Mouse (Mus musculus) layer of hippocampus, postnatal 25 days (tissue): ENCODE results near the gene Fmo1. TPM values are rescaled to one million over a fixed set of nuclear protein-coding genes. Genes with fewer than 3 reads are reported as not detected.
A peak's percentile ranks its signal among the peaks of the same experiment; 100 is the strongest.

Experiments used
- DNase-seq, 2 experiments: peaks; one replicate each; pipeline ENCODE4 v3.0.0; 2022; ENCODE audit warnings: mixed read lengths in 2 of 2, low spot score in 1 of 2; ENCODE audit errors: extremely low spot score in 1 of 2
- total RNA-seq, 2 experiments: library from RNA; stranded (reverse); gene quantifications; 2 replicates each; pipeline ENCODE4 v1.2.3; 2021

Fmo1 gene
- total RNA-seq, 2 experiments from 2014 or later: 9.9 to 15.0 TPM

GRCm38 (mm10) chr1:162863579-162863978, 2.8 kb downstream of the Fmo1 start:
- DNase-seq: no peak

GRCm38 (mm10) chr1:162862328-162862727, 4.1 kb downstream of the Fmo1 start:
- no peak for DNase-seq

DNA sequence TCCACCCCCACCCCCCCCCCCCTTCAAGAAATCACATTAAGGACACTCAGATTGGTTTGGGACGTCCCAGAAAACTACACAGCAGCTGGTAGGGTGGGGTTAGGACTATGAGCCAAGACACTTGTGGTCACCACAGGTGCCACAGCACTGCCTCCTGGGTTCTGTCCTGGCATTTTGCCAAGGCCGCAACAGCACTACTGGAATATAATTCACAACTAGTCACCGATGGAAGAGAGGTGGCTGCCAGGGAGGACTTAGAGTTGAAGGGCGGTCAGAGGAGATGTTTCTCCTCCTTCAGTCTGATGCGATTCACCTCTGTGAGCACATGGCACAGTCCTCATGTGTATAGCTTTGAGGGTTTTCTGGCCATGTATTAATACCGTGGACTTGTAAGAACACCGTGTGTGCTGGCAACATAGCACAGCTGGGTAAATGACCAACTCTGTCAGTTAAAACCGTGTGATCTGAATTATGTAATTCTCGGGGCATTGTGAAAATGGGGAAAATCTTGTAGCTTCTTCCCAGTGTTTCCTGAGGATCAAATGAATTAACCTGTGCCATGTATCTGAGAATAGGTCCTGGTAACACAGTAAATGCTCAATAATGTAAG, 6.3 kb downstream of the Fmo1 start:
- no peak for DNase-seq

GRCm38 (mm10) chr1:162859545-162859976, 6.8 kb downstream of the Fmo1 start:
- no peak for DNase-seq

DNA sequence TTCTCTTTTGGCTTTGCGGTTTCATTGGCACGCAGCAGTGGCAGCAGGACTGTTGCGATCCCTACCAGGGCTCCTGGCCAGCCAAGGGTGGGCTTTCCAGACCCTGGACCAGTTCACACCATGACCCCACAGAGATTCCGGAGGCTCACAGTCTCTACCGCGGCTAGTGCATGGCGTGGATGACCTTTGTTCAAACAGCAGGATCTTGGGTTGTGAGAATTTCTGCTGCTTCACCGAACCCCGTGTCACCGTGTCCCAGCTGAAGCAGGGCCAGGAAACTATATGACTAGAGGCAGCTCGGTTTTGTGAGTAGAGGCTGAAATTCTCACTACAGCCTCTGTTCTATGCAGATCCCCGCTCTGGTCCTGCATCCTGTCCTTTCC, 7.7 kb downstream of the Fmo1 start:
- DNase-seq: no peak

DNA sequence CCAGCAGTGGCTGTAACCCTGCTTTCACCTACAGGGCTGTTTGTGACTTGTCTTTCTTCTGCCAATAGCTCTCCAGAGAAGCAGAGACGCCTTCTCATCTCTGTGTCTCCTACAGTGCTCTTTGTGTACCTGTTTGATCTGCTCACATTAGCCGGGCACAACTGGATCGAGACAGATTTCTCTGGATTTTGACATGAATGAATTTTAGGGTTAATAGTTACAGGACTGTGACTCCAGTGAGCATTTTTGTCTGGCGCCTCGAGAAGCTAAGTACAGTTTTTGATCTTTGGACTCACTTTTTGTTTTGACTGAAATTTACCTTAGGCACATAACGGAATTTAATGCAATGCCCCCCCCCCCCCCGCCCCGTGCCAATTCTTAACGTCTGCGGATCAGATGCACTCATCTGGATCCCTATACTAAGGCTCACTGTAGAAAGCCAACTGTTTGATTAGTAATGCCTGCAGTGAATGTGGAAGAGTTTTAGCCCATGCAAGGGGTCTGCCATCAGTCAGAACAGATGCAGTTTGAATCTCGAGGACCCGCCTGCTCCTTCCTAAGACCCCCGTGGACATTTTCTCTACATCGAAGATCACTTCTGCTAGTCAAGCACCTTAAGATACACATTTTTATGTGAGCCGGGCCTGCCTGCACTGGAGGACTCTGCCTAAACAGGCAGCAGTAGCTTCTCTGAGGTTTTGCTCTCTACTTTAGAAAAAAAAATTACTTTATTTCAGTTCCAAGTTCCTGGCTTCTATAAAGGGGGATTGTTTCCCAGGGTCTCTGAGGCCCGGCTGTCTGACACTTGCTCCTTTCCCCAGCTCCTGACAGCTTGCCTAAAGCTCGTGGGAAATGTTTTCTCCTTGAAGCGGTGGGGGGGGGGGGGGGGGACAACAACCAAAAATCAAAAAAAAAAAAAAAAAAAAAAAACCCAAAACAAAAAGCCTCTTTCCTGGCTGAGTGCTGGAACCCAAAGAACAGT, 8.4 kb downstream of the Fmo1 start:
- DNase-seq: no peak

- DNase-seq: no peak
Observed at GRCm38 (mm10) chr1:162853812-162854482, 12.5 kb downstream of the Fmo1 start.

- no peak for DNase-seq
Observed at GRCm38 (mm10) chr1:162847554-162847953, 18.9 kb downstream of the Fmo1 start.

- no peak for DNase-seq
Observed at GRCm38 (mm10) chr1:162840211-162840610, 26.2 kb downstream of the Fmo1 start.

DNA sequence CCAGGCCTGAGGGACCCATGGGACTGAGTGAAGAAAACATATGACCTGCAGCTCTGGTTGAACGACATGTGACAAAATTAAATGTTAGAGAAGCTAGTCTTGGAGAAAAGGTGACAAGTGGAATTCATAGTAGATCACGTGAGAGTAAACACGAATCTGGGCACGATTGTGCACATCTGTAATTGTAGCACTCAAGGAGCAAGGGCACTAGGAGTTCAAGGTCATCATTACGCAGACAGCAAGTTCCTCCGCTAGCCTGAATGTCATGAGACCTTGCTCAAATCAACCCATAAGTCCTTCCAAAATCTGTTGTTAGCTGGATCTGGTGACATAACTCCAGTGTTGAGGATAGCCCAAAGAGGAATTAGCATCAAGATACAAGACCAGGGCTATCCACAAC, 27.4 kb downstream of the Fmo1 start:
- no peak for DNase-seq

DNA sequence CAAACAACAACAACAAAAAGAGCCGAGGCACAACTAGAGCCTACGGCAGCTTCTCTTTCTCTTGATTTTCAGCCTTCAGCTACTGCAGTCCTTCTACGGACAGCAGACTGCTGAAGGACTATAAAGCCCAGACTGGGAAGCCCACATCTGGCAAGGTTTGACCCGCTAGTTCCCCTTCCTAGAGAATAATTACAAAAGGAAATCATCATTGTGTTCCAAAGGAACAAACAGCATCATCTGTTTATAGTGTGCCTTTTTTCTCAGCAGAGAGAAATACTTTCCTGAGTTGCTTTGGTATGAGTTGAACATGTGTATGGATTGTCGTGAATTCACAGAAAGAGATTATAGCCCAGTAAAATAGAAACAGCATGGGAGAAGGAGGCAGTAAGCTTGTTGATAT, 32.1 kb downstream of the Fmo1 start:
- no peak for DNase-seq

- no peak for DNase-seq
Observed at GRCm38 (mm10) chr1:162832574-162832953, 33.8 kb downstream of the Fmo1 start.

DNA sequence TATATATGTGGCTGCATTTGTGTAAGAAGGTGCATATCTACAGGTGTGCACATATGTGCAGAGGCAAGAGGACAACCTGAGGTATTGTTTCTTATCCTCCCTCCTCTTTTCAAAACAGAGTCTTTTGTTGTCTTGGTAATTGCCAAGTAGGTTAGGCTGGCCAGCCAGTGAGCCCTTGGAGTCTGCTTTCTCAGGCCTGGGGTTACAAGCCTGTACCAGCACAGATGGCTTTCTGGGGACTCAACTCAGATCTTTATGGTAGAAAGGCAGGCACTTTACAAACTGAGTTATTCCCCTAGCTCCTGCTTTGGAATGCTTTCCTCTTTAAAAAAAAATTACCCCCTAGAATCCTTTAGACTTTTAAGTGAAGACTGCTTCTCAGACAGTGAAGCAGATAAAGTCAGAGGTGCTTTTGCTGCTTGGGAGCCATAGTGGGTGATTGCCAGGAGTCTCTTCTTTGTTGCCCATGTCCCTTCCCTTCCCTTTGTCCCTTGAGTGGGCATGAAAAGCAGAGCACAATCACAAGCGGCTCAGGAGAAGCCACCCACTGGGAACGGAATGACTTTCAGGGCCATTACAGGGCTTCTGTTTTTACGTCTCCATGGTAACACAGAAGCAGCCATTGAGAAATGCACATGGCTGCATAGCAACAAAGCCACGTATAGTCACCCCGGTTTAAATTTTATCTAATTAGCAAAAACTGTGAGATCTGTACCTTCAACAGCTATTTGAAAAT, 34.4 kb downstream of the Fmo1 start:
- DNase-seq: no peak

DNA sequence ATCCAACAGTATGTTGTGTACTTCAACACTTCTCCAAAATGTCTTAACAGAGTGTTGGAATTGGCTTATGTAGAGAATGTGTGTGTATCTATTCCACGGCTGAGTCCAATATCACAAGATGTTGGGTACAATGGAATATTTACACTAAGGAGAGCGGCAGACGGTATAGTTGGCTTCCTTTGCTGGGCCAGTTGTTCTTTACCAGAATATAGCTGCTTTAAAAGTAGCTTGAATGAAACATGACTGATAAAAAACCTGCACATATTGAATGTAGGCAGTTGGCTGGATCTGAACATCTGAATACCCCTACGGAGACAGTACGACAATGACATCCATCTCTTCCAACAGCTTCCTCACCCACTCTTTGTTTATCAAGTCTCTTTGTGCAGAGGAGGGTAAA, 47.1 kb downstream of the Fmo1 start:
- no peak for DNase-seq

DNA sequence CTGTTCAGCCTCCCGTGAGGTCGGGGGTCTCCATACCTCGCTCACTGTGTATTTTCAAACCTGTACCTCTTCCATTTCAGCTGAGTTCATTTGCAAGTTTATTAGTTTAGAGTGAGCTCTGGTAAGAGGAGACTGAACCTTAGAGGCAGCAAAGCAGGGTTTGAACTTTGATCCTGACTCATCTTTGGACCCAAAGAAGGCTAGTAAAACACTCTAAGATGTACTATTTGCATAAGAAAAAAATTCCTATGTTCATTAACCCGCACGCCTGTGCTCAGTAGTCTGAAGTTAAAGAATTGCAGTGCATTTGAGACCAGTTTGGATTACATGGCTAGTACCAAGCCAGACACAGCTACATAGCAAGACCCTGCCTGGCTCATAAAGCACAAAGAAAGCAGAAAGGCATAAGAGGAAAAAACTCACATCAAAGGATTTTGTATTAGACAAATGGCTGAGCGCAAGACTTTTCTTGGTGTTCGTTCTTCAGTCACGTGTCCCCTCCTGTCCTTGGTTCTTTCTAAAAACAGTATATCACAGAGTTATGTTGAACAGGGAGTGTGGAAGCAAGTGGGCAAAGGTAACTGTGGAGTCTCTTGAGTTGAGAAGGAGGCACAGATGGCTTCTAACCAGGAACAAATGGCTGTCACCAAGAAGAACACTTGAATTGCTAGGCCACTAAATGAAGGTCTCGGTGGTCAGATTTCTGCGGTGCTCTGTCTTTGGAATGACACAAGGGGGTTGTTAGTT, 50.9 kb downstream of the Fmo1 start:
- DNase-seq: no peak

GRCm38 (mm10) chr1:162814932-162815331, 51.5 kb downstream of the Fmo1 start:
- DNase-seq: no peak

DNA sequence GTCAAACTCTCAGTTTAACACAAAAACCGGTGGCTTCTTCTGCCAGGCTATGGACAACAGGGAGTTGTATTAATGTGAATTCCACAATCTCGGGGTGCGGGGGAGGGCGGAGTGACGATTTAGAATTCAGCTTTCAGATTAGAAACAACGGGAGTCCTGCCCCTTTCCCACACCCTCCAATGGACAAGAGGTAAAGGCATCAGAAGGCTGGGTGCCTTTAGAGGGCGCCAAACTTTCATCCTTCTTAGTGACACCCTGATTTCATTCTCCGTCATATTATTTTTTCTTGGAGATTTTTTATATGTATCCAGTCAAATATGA, 52.6 kb downstream of the Fmo1 start, which contains the start of gene Fmo4:
TSS of gene Fmo4 (minus strand) at position 137 of the 321 bp plus-strand sequence.
- peak in 1 of 2 experiments; percentile 19 for DNase-seq

- DNase-seq: no peak
Observed at GRCm38 (mm10) chr1:162813143-162813835, 53.1 kb downstream of the Fmo1 start.

- DNase-seq: no peak
Observed at GRCm38 (mm10) chr1:162808541-162808940, 57.9 kb downstream of the Fmo1 start.
